Mouse (Mus musculus) liver, embryonic 13.5 days (tissue): ENCODE results near the gene Dnajc15. TPM values are rescaled to one million over a fixed set of nuclear protein-coding genes. Genes with fewer than 3 reads are reported as not detected.
"Not testable (repeated sequence)": the region's sequence is repeated elsewhere in the genome, so short reads cannot be mapped to it uniquely, and the experiment has no call there.

Experiments used
- ATAC-seq: fragments of 200-750 bp; cut with Nextera tagmentation; 2 replicates; pipeline ENCODE4 v1.8.0; 2017; ENCODE audit warnings: low read depth, mild to moderate bottlenecking, moderate number of reproducible peaks, moderate library complexity
- DNase-seq: peaks from one replicate; pipeline ENCODE4 v3.0.0; 2022
- H3K27ac ChIP-seq: fragments of 300-500 bp; sonication (generic); 2 replicates; pipeline ENCODE4 v1.5.1; 2015; ENCODE audit warnings: moderate library complexity, mild to moderate bottlenecking, inconsistent platforms
- H3K27me3 ChIP-seq: fragments of 300-500 bp; sonication (generic); 2 replicates; pipeline ENCODE4 v1.6.1; 2015; ENCODE audit warnings: mild to moderate bottlenecking, inconsistent platforms
- H3K36me3 ChIP-seq: fragments of 300-500 bp; sonication (generic); 2 replicates; pipeline ENCODE4 v1.6.1; 2015; ENCODE audit warnings: mild to moderate bottlenecking, inconsistent platforms
- H3K4me1 ChIP-seq: fragments of 300-500 bp; sonication (generic); replicated peaks from 2 replicates; pipeline ENCODE4 v1.6.1; 2015; ENCODE audit warnings: inconsistent platforms
- H3K4me2 ChIP-seq: fragments of 300-500 bp; sonication (generic); 2 replicates; pipeline ENCODE4 v1.6.1; 2015; ENCODE audit warnings: inconsistent platforms, mild to moderate bottlenecking, moderate library complexity
- H3K4me3 ChIP-seq: fragments of 300-500 bp; sonication (generic); replicated peaks from 2 replicates; pipeline ENCODE4 v1.5.1; 2015; ENCODE audit warnings: mild to moderate bottlenecking, inconsistent platforms
- H3K9ac ChIP-seq: fragments of 300-500 bp; sonication (generic); 2 replicates; pipeline ENCODE4 v1.6.1; 2015; ENCODE audit warnings: mild to moderate bottlenecking, inconsistent platforms
- H3K9me3 ChIP-seq: fragments of 300-500 bp; sonication (generic); replicated peaks from 2 replicates; pipeline ENCODE4 v1.6.1; 2016; ENCODE audit warnings: inconsistent platforms
- WGBS: fragments of 180-500 bp; shearing (Covaris S2); methylation state at CpG from one replicate; pipeline ENCODE4 v1.1.7; 2015; ENCODE audit not compliant: insufficient replicate concordance; 5-methylcytosine and 5-hydroxymethylcytosine counted together
- polyA plus RNA-seq: library from polyadenylated mRNA; unstranded; fragments of >200 nt; fragmentation: Nextera tagmentation; extraction: Ambion mirVana; gene quantifications from 2 replicates; pipeline ENCODE4 v1.2.1, GENCODE M21; 2015

Gene Dnajc15
- polyA plus RNA-seq, 1 experiment from 2014 or later = 59.6 TPM

DNA sequence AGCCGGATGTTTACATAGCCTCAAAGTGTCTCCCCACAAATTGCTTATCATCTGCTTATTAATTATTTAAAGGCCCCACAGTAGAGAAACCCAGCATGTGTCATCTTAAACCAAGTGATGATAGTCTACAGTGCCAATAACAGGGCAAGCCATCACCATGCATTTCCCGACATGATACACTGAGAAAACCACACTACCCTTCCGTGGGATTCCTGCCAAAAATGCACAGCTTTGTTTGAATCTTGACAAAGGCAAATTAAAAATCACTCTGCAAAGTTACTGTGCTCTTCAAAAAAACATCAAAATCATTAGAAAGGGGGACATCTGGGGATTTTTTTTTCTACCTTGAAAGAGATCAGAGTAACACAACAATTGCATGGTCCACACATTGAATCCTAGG lies 11.5 kb upstream of the Dnajc15 start:
- no peaks in the 10 kb centered on the region for H3K36me3 ChIP-seq
- DNase-seq (no peak), ATAC-seq (no peak)
- H3K4me1 ChIP-seq = no peaks in the 10 kb centered on the region
- no peaks in the 10 kb centered on the region for H3K9me3 ChIP-seq
- no peak overlapping the region for H3K4me2 ChIP-seq
- no peak overlapping the region for H3K4me3 ChIP-seq
- 68% methylated on average over 3 of the region's 3 CpGs for WGBS
- no peak overlapping the region for H3K9ac ChIP-seq
- no peak overlapping the region for H3K27ac ChIP-seq
- H3K27me3 ChIP-seq = no peaks in the 10 kb centered on the region

DNA sequence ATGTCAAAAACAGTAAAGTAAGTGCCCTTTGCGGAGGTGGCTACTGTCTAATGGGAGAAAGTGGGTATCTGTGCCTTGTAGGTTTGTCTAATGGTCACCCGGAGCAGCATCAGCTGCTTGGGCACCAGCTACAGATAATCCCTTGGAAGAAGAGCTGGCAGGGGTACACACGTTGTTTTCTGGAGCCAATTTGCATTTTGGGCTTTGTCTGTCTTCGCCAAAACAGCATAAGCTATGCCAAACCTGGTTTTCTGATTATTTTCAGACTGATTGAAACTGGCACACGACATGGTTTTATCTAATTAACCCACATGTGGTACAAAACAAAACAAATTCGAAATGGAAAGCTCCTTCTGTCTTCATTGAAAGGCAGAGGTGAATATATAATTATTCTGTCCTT lies 7.7 kb upstream of the Dnajc15 start:
- H3K9me3 ChIP-seq = no peaks in the 10 kb centered on the region
- no peak overlapping the region for H3K27ac ChIP-seq
- no peak overlapping the region for H3K4me2 ChIP-seq
- no peaks in the 10 kb centered on the region for H3K36me3 ChIP-seq
- ATAC-seq = no peak
- H3K9ac ChIP-seq = no peak overlapping the region
- WGBS = 55% methylated on average over 6 of the region's 6 CpGs
- no peaks in the 10 kb centered on the region for H3K27me3 ChIP-seq
- no peak overlapping the region for H3K4me3 ChIP-seq
- no peaks in the 10 kb centered on the region for H3K4me1 ChIP-seq
- DNase-seq = no peak

DNA sequence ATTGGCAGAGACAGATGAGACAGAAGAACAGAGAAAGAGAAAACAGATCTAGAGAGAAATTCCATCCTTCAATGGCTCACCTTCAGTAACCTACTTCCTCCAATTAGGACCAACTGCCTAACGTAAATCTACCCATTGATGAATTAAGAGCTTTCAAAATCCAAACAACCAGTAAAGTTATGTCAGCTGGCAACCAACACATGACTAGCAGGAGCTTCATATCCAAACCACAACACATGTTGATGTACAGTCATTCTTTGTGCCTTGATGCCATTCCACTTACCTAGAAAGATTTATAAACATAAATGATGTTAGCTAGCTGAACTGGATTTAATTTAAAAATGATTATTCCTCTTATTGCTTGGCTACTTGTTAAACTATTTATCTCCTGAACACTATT lies 7.1 kb upstream of the Dnajc15 start:
- H3K36me3 ChIP-seq = no peaks in the 10 kb centered on the region
- H3K27ac ChIP-seq = no peak overlapping the region
- WGBS = 68% methylated on average over 1 of the region's 1 CpGs

DNA sequence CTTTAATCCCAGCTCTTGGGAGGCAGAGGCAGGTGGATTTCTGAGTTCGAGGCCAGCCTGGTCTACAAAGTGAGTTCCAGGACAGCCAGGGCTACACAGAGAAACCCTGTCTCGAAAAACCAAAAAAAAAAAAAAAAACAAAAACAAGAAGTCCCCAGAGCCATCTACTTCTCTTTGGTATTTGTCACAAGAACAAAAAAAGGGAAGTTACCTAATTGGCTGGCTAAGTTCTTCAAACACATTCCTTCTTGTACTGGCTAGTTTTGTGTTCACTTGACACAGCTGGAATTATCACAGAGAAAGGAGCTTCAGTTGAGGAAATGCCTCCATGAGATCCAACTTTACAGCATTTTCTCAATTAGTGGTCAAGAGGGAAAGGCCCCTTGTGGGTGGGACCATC lies 3.0 kb upstream of the Dnajc15 start:
- H3K27ac ChIP-seq, H3K27me3 ChIP-seq, H3K4me3 ChIP-seq, H3K4me2 ChIP-seq, H3K9ac ChIP-seq, H3K36me3 ChIP-seq, H3K9me3 ChIP-seq, ATAC-seq, DNase-seq: not testable (repeated sequence)
- 29% methylated on average over 2 of the region's 2 CpGs for WGBS
- H3K4me1 ChIP-seq = peaks cover 12% of the 10 kb centered on the region; the same call in 1 of the 2 replicates

More for the DNA sequence above, 7.1 kb upstream of the Dnajc15 start:
- H3K9me3 ChIP-seq = no peaks in the 10 kb centered on the region
- no peaks in the 10 kb centered on the region for H3K4me1 ChIP-seq
- DNase-seq (no peak), ATAC-seq (no peak)
- H3K9ac ChIP-seq = no peak overlapping the region
- H3K27me3 ChIP-seq = no peaks in the 10 kb centered on the region
- H3K4me3 ChIP-seq = no peak overlapping the region
- no peak overlapping the region for H3K4me2 ChIP-seq

DNA sequence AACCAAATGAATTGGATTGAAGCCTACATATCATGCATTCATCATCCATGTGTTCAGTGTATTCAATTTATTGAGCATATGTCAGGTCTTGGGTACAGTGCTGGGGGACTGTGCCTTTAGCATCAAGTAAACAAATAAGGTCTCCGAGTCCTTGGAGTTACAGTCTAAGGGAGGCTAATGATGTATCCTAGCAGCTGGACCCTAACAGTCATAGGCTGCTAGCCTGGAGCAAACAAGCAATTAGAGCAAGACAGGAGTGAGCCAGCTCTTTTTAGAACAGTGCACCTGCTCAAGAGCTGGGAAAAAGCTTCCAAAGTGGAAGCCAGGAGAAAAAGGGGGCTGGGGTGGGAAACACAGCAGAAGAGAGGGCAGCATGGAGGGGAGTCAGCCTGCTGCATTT lies 1.3 kb upstream of the Dnajc15 start:
- H3K36me3 ChIP-seq = no peaks in the 10 kb centered on the region
- no peak overlapping the region for H3K4me2 ChIP-seq
- no peaks in the 10 kb centered on the region for H3K9me3 ChIP-seq
- H3K4me1 ChIP-seq = peaks cover 12% of the 10 kb centered on the region; the same call in 1 of the 2 replicates
- no peak for DNase-seq
- no peaks in the 10 kb centered on the region for H3K27me3 ChIP-seq
- H3K4me3 ChIP-seq = no peak overlapping the region
- H3K9ac ChIP-seq = no peak overlapping the region
- H3K27ac ChIP-seq = no peak overlapping the region
- WGBS = 85% methylated on average over 1 of the region's 1 CpGs
- no peak for ATAC-seq

DNA sequence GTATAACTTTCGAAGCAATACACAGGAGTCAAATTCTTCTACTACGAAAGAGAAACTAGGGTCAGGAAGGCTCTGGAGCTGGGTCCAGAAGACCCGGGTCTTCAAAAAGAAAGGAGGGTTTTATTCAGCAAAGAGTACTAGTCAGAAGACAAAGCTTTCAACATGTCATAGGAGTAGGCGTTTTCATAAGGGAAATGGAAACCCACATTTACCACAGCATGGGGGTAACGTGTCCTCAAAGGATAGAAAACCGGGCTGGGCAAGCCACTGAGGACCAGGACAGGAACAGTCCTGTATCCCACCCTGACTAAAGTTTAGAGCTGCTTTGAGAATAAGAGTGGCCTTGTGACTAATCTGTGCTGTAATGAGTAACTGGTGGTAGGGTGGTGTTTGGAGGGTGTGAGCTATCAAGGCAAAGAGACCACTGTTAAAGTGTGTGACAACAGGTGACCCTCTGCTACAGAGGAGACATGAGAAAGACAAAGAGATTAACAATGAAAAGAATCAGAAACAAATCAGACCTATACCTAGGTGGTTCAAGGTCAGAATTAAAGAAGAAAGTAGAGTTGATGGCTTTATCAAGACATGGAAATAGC lies 3.4 kb downstream of the Dnajc15 start:
- Histone ChIP-seq H3K27ac (no peak overlapping the region), H3K4me3 (no peak overlapping the region), H3K9ac (no peak overlapping the region), H3K27me3 (no peaks in the 10 kb centered on the region), H3K36me3 (no peaks in the 10 kb centered on the region), H3K4me1 (peaks cover 12% of the 10 kb centered on the region; the same call in 1 of the 2 replicates), H3K9me3 (no peaks in the 10 kb centered on the region), H3K4me2 (no peak overlapping the region)
- no peak for DNase-seq
- no peak for ATAC-seq
- WGBS = 52% methylated on average over 6 of the region's 6 CpGs

DNA sequence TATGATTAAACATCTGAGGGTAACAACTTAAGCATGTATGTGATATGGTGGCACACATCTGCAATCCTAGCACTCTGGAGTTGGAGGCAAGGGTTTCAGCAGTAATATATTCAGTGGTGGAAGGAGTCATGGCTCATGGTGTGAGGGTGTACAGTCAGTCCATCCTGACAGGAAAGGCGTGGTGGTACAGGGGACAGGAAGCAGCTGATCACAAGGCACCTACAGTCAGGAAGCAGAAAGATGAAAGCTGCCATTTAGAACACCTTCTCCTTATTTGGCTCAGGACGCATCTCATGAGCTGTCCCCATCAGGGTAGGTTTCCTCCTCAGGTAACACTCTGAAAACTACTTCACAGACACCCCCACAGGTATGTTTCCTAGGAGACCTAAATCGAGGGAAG lies 4.0 kb downstream of the Dnajc15 start:
- Histone ChIP-seq H3K4me3 (no peak overlapping the region), H3K36me3 (no peaks in the 10 kb centered on the region), H3K9ac (no peak overlapping the region), H3K27me3 (no peaks in the 10 kb centered on the region), H3K4me1 (peaks cover 12% of the 10 kb centered on the region; the same call in 1 of the 2 replicates), H3K4me2 (no peak overlapping the region), H3K9me3 (no peaks in the 10 kb centered on the region), H3K27ac (no peak overlapping the region)
- 60% methylated on average over 3 of the region's 3 CpGs for WGBS
- no peak for ATAC-seq
- no peak for DNase-seq

DNA sequence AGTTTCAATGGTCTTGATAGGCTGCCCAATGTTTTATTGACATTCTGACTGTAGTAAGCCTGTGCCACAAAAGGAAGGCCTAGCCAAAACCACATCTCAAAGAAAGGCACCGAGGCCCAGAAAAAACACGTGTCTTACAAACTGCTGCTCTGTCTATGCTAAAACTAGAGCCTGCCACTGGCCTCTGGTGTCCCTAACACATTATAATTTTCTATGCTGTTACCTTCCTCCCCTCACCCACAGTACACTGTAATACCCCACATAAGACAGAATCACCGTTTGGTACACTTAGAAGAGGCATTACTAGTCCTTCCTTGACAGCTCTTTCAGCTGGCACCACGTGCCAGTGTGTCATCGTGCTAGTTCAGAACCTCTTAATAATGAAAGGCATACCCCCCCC lies 7.3 kb downstream of the Dnajc15 start:
- no peak overlapping the region for H3K27ac ChIP-seq
- H3K9ac ChIP-seq = no peak overlapping the region
- whole genome bisulfite sequencing = 72% methylated on average over 5 of the region's 5 CpGs
- no peak overlapping the region for H3K4me2 ChIP-seq
- no peaks in the 10 kb centered on the region for H3K36me3 ChIP-seq
- DNase-seq = no peak
- ATAC-seq = no peak
- H3K4me3 ChIP-seq = no peak overlapping the region
- no peaks in the 10 kb centered on the region for H3K4me1 ChIP-seq
- H3K27me3 ChIP-seq = no peaks in the 10 kb centered on the region
- H3K9me3 ChIP-seq = no peaks in the 10 kb centered on the region

DNA sequence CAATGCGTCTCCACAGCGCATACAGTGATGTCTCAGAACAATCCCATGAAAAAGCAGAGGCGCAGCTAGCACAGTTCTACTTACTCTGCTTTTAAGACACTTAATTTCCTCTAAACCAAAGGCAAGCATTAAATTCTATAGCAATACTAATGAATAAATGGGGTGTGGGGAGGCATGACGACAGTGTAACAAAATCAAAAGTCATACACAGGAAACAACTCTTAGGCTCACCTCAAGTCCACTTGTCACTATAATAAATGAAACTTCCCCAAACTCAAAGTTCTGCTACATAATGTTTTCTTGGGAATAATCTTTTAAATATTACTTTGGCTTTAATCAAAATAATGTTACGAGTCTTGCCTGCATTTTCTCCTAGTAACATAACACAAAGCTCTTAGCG lies 10.4 kb downstream of the Dnajc15 start:
- 80% methylated on average over 6 of the region's 6 CpGs for WGBS
- ATAC-seq = no peak

DNA sequence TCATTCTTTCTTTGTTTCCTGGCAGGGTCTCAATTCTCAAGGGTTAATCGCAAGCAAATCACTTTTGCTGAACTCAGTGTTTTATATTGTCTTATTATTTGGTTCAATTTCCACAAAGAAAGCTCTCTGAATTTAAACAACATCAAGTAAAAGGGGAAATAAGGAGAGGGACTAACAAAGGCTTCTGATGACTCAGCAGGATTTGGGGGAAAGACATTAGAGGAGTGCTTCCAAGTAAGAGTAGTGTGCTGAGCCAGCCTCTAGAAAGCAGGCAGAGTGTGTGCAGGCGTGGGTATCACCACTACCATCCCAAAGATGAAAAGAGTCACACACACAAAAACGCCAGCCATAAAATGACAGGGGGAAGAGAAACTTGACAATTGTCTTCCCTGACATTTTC lies 10.9 kb downstream of the Dnajc15 start:
- 72% methylated on average over 3 of the region's 3 CpGs for WGBS
- H3K27me3 ChIP-seq = no peaks in the 10 kb centered on the region
- H3K4me2 ChIP-seq = no peak overlapping the region
- no peaks in the 10 kb centered on the region for H3K36me3 ChIP-seq
- ATAC-seq (no peak), DNase-seq (no peak)
- no peak overlapping the region for H3K4me3 ChIP-seq
- H3K27ac ChIP-seq = no peak overlapping the region
- H3K4me1 ChIP-seq = 0 out of 2 replicates have a peak, but pooled peaks cover 4% of the 10 kb centered on the region
- H3K9me3 ChIP-seq = no peaks in the 10 kb centered on the region
- H3K9ac ChIP-seq = no peak overlapping the region

More for the DNA sequence above, 10.4 kb downstream of the Dnajc15 start:
- Histone ChIP-seq H3K27me3 (no peaks in the 10 kb centered on the region), H3K4me3 (no peak overlapping the region), H3K4me1 (0 out of 2 replicates have a peak, but pooled peaks cover 4% of the 10 kb centered on the region), H3K36me3 (no peaks in the 10 kb centered on the region), H3K9me3 (no peaks in the 10 kb centered on the region), H3K27ac (no peak overlapping the region), H3K4me2 (no peak overlapping the region), H3K9ac (no peak overlapping the region)
- no peak for DNase-seq

DNA sequence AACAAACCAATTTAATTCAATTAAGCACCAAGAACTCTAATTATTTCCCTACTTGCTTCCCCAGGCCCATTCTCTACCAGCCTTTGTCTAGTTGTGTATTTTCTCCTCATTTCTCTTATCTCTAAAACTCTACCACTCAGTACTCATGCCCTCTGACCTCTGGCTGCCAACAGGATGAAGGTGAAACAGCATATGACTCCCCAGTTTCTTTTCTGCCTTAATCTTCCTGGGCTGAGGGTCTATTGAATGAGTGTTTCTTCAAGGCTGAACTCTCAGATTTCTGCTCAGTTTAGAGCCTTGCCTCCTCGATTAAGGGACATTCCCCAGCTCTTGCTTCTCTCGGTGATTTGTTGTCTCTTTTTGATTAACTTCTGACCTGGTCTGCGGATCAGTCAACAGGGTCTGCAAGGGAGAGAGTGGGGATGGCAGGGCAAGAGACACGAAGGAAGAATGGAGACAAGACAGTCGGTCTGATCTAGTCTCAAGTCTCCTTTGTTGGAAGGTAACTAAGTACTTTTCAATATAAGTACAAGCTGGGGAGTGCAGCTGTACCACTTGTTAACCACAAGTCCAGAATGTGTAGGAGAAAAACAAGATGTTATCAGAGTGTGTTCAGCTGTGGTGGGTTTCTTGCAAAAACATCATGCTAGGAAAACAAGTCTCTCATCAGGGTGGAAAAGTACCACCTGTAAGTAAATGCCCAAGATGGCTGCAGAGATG lies 13.9 kb downstream of the Dnajc15 start:
- Histone ChIP-seq H3K4me2 (no peak overlapping the region), H3K27ac (no peak overlapping the region), H3K9ac (no peak overlapping the region), H3K4me3 (no peak overlapping the region), H3K4me1 (0 out of 2 replicates have a peak, but pooled peaks cover 4% of the 10 kb centered on the region), H3K27me3 (no peaks in the 10 kb centered on the region), H3K36me3 (no peaks in the 10 kb centered on the region), H3K9me3 (no peaks in the 10 kb centered on the region)
- ATAC-seq (no peak), DNase-seq (no peak)
- WGBS = 47% methylated on average over 5 of the region's 5 CpGs

DNA sequence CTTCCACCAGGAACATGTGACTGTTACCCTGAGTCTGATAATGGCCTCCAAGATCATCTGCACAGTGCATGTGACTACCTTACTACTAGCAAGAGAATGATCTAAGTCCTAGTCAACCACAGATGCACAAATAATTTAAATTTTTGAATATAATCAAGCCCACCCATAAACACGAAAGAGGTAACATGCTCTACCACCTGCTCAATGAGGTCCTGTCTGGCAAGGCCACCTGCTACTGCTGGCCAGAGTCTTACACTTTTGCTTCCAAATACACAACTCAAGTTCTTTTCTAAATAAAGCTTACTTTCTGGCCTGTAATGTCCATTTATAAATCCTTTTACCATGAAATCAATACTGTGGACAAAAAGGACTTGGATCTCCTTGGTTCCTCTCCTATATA lies 15.0 kb downstream of the Dnajc15 start:
- 74% methylated on average over 1 of the region's 1 CpGs for WGBS
- H3K27me3 ChIP-seq = no peaks in the 10 kb centered on the region
- H3K27ac ChIP-seq = no peak overlapping the region
- ATAC-seq (no peak), DNase-seq (no peak)
- H3K9ac ChIP-seq = no peak overlapping the region
- no peak overlapping the region for H3K4me3 ChIP-seq
- no peak overlapping the region for H3K4me2 ChIP-seq
- 0 out of 2 replicates have a peak, but pooled peaks cover 4% of the 10 kb centered on the region for H3K4me1 ChIP-seq
- no peaks in the 10 kb centered on the region for H3K9me3 ChIP-seq
- H3K36me3 ChIP-seq = peaks cover 2% of the 10 kb centered on the region; the same call in 1 of the 2 replicates
